Mouse (Mus musculus): ENCODE data around the gene 2900011O08Rik. TPM values are rescaled to one million over a fixed set of nuclear protein-coding genes. Genes with fewer than 3 reads are reported as not detected.

2900011O08Rik gene
- polyA plus RNA-seq, 1 experiment from 2014 or later: 0.84 TPM

GRCm38 (mm10) chr16:13983161-13983560, 3.2 kb upstream of the 2900011O08Rik start:
- ATAC-seq (replicated peaks; ENCODE audit: low FRiP score, low read depth) (no peak), DNase-seq (ENCODE audit: low spot score) (no peak)
- no peaks in the 10 kb centered on the region for H3K4me1 ChIP-seq (replicated peaks; ENCODE audit: insufficient read depth, low read length)
- no peak for TF ChIP-seq CTCF (IDR thresholded peaks at IDR 0.05; ENCODE audit: low read depth)
- WGBS: 94% methylated on average over 5 of the region's 5 CpGs
- no peak overlapping the region for H3K9ac ChIP-seq (ENCODE audit: low read depth, low read length)
- H3K36me3 ChIP-seq (ENCODE audit: insufficient read depth, low read length): no peaks in the 10 kb centered on the region
- no peaks in the 10 kb centered on the region for H3K9me3 ChIP-seq (replicated peaks; ENCODE audit: low read length)
- H3K27ac ChIP-seq: no peak overlapping the region
- no peak overlapping the region for H3K4me2 ChIP-seq (ENCODE audit: low read length)
- H3K27me3 ChIP-seq (ENCODE audit: insufficient read depth, low read length): no peaks in the 10 kb centered on the region
- no peak overlapping the region for H3K4me3 ChIP-seq (replicated peaks; ENCODE audit: low read depth, low read length)

DNA sequence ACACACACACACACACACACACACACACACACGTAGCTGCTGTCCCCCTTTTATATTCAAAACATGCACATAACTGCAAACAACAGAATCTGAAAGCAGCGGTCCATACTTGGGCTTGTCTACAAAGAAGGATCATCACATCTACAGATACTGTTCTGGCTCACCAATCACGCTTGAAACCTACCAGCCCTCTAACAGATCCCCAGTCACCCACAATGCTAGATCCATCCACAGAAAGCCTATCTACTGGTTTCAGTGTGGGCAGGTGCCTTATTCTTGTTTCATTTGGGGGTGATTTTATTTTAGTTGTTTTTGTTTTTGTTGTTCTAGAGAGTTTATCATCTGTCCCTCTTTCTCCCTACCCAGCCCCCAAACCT, 219 bp upstream of the 2900011O08Rik start:
- Histone ChIP-seq H3K27ac (no peak overlapping the region), H3K27me3 (ENCODE audit: insufficient read depth, low read length) (no peaks in the 10 kb centered on the region), H3K36me3 (ENCODE audit: insufficient read depth, low read length) (no peaks in the 10 kb centered on the region), H3K4me3 (replicated peaks; ENCODE audit: low read depth, low read length) (peak overlapping the region; percentile 38; the same call in 1 of the 2 replicates), H3K9me3 (replicated peaks; ENCODE audit: low read length) (no peaks in the 10 kb centered on the region), H3K4me2 (ENCODE audit: low read length) (peak overlapping the region; percentile 81), H3K4me1 (replicated peaks; ENCODE audit: insufficient read depth, low read length) (no peaks in the 10 kb centered on the region), H3K9ac (ENCODE audit: low read depth, low read length) (no peak overlapping the region)
- WGBS: 65% methylated on average over 3 of the region's 3 CpGs
- ATAC-seq (replicated peaks; ENCODE audit: low FRiP score, low read depth): no peak
- TF ChIP-seq CTCF (IDR thresholded peaks at IDR 0.05; ENCODE audit: low read depth): no peak
- DNase-seq (ENCODE audit: low spot score): no peak

DNA sequence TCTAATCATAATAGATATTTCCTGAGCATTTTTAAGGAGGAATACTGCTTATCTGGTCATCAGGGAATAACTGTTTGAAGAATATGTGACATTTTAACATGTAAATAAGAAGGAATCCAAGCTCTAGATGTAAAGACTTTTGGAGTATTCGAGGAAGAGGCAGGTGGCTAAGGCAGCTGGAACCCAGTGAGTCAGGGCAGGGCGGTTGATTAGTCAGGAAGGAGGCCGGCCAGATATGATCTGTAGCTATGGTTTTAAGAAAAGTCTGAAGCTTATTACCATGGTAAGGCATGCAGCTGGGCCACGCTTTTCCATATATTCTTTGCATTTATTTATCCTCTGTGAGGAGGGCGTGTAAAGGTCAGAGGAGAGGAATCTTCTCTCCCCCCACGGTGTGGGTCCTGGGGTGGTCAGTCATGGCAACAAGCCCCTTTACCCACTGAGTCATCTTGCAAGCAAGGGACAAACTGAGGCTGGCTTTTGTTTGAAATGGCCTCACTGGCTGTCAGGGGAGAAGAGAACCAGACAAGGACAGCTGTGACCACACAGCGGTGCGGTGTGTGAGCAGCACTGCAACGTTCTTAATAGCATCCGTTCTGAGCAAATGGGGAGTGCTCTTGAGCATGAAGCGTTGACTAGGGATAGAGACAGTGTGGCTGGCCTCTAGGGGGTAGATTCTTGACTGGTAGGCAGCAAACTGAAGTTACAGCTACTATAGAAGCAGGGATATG, 6.3 kb downstream of the 2900011O08Rik start:
- DNase-seq (ENCODE audit: low spot score) (no peak), ATAC-seq (replicated peaks; ENCODE audit: low FRiP score, low read depth) (no peak)
- 73% methylated on average over 11 of the region's 11 CpGs for WGBS
- no peak for TF ChIP-seq CTCF (IDR thresholded peaks at IDR 0.05; ENCODE audit: low read depth)
- Histone ChIP-seq H3K4me1 (replicated peaks; ENCODE audit: insufficient read depth, low read length) (no peaks in the 10 kb centered on the region), H3K36me3 (ENCODE audit: insufficient read depth, low read length) (no peaks in the 10 kb centered on the region), H3K4me2 (ENCODE audit: low read length) (no peak overlapping the region), H3K27ac (no peak overlapping the region), H3K27me3 (ENCODE audit: insufficient read depth, low read length) (no peaks in the 10 kb centered on the region), H3K9ac (ENCODE audit: low read depth, low read length) (no peak overlapping the region), H3K4me3 (replicated peaks; ENCODE audit: low read depth, low read length) (no peak overlapping the region), H3K9me3 (replicated peaks; ENCODE audit: low read length) (no peaks in the 10 kb centered on the region)

DNA sequence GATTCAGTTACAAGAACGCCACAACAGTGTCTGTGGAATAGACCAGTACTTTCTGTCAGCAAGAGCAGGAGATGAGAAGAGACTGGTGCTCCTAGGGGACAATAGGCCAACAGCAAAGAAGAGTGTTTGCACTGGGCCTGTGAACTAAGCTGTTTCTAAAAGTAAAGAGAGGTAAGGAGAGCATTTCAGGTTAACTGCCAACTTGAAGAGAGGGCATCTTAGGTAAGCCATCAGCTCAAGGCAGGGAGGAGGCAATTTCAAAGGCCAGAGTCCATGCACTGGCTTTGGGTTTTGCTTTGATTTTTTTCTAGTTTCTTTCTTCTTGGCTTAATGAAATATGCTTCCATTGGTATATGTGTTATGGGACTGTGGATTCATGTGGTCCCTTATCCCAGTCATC, 7.7 kb downstream of the 2900011O08Rik start:
- H3K9me3 ChIP-seq (replicated peaks; ENCODE audit: low read length): no peaks in the 10 kb centered on the region
- ATAC-seq (replicated peaks; ENCODE audit: low FRiP score, low read depth) (no peak), DNase-seq (ENCODE audit: low spot score) (no peak)
- H3K4me3 ChIP-seq (replicated peaks; ENCODE audit: low read depth, low read length): no peak overlapping the region
- 77% methylated on average over 1 of the region's 1 CpGs for WGBS
- no peaks in the 10 kb centered on the region for H3K27me3 ChIP-seq (ENCODE audit: insufficient read depth, low read length)
- H3K36me3 ChIP-seq (ENCODE audit: insufficient read depth, low read length): no peaks in the 10 kb centered on the region
- H3K4me1 ChIP-seq (replicated peaks; ENCODE audit: insufficient read depth, low read length): no peaks in the 10 kb centered on the region
- TF ChIP-seq CTCF (IDR thresholded peaks at IDR 0.05; ENCODE audit: low read depth): no peak
- H3K9ac ChIP-seq (ENCODE audit: low read depth, low read length): no peak overlapping the region
- no peak overlapping the region for H3K27ac ChIP-seq
- H3K4me2 ChIP-seq (ENCODE audit: low read length): no peak overlapping the region

- Histone ChIP-seq H3K27ac (no peak overlapping the region), H3K36me3 (ENCODE audit: insufficient read depth, low read length) (no peaks in the 10 kb centered on the region), H3K4me1 (replicated peaks; ENCODE audit: insufficient read depth, low read length) (no peaks in the 10 kb centered on the region), H3K4me3 (replicated peaks; ENCODE audit: low read depth, low read length) (no peak overlapping the region), H3K9me3 (replicated peaks; ENCODE audit: low read length) (no peaks in the 10 kb centered on the region), H3K27me3 (ENCODE audit: insufficient read depth, low read length) (no peaks in the 10 kb centered on the region), H3K9ac (ENCODE audit: low read depth, low read length) (no peak overlapping the region), H3K4me2 (ENCODE audit: low read length) (no peak overlapping the region)
- ATAC-seq (replicated peaks; ENCODE audit: low FRiP score, low read depth): no peak
- DNase-seq (ENCODE audit: low spot score): no peak
- WGBS: 88% methylated on average over 1 of the region's 1 CpGs
- no peak for TF ChIP-seq CTCF (IDR thresholded peaks at IDR 0.05; ENCODE audit: low read depth)
These were observed 8.1 kb downstream of the 2900011O08Rik start for GRCm38 (mm10) chr16:13994502-13994901.

DNA sequence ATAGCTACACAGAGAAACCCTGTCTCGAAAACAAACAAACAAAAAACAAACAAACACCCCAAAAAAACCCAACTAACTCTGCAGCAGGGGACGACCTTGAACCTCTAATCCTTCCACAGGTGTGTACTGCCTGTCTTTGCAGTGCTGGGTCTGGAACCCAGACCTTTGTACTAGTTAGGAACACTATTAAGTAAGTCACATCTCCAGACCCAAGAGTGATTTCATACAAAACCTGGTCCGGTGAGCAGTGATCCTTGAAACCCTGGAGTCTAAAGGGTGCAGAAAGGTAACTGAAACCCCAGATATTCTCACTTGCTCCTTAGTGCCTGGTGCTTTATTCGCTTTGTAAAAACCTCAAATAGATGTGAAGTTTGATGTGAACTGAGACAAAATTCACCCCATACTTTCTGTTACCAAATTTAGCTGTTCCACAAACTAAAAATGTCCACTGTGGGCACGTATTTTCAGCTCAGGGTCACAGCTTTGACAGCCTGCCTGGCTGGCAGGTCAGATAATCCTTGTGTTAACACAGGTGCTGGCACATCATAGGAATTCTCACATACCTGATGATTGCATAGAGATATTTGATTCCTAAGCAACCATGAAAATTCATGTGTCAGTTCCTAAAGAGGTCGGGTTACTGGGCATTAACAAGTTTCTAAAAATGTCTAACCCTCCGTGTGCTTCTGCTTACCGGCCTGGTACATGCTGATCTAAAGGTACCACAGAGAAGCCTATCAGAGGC, 17.2 kb downstream of the 2900011O08Rik start:
- Histone ChIP-seq H3K9ac (ENCODE audit: low read depth, low read length) (no peak overlapping the region), H3K4me3 (replicated peaks; ENCODE audit: low read depth, low read length) (no peak overlapping the region), H3K27me3 (ENCODE audit: insufficient read depth, low read length) (no peaks in the 10 kb centered on the region), H3K36me3 (ENCODE audit: insufficient read depth, low read length) (no peaks in the 10 kb centered on the region), H3K4me1 (replicated peaks; ENCODE audit: insufficient read depth, low read length) (no peaks in the 10 kb centered on the region), H3K27ac (peak overlapping the region; percentile 38; the same call in 1 of the 2 replicates), H3K9me3 (replicated peaks; ENCODE audit: low read length) (no peaks in the 10 kb centered on the region), H3K4me2 (ENCODE audit: low read length) (no peak overlapping the region)
- 0 out of 2 replicates have a peak, but pooled peaks have one; percentile 11 for ATAC-seq (replicated peaks; ENCODE audit: low FRiP score, low read depth)
- WGBS: 53% methylated on average over 8 of the region's 8 CpGs
- no peak for TF ChIP-seq CTCF (IDR thresholded peaks at IDR 0.05; ENCODE audit: low read depth)
- no peak for DNase-seq (ENCODE audit: low spot score)

All from kidney, postnatal 0 days (tissue).